Mouse (Mus musculus): Measurements from ENCODE around the gene Dll3.
"Not testable (repeated sequence)": the region's sequence is repeated elsewhere in the genome, so short reads cannot be mapped to it uniquely, and the experiment has no call there.

Gene Dll3

GRCm38 (mm10) chr7:28251976-28252375, 50.1 kb downstream of the Dll3 start:
- no peak for DNase-seq (ENCODE audit: low spot score)

GRCm38 (mm10) chr7:28248957-28249356, 53.1 kb downstream of the Dll3 start:
- no peak for DNase-seq (ENCODE audit: low spot score)

GRCm38 (mm10) chr7:28243943-28244342, 58.1 kb downstream of the Dll3 start:
- not testable (repeated sequence) for DNase-seq (ENCODE audit: low spot score)
